Mouse (Mus musculus): ENCODE results near the gene Hsd17b1.

DNA sequence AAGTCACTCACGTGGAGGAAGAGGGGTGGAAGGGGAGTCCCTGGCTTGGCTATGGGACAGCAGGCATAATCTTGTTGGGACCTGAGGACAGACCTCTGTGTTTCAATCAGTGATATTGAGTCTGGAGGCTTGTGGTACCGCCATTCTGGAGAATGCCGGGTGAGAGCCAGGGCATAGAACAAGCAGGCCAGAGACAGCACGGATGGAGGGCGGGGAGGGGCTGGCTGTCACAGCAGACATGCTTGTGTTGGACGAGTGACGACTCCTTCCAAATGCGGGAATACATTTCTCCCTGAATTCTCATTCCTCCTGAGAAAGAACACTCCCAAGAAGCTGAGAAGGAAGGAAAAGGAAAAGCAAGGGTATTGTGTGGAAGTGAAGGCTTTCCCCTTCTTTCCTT lies 26.6 kb upstream of the Hsd17b1 start:
- TF ChIP-seq CTCF (IDR thresholded peaks at IDR 0.05; ENCODE audit: low read depth) (no peak), EP300 (IDR thresholded peaks at IDR 0.05; ENCODE audit: low read depth) (no peak)
